Mouse (Mus musculus): ENCODE measurements at regions not wholly inside any gene's neighbourhood (a gene's known extent, or its start where the extent isn't known, plus 50 kb on each side); places are given as distances from the start of the nearest gene placed in this dataset.
"Not testable (repeated sequence)": the region's sequence is repeated elsewhere in the genome, so short reads cannot be mapped to it uniquely, and the experiment has no call there.

DNA sequence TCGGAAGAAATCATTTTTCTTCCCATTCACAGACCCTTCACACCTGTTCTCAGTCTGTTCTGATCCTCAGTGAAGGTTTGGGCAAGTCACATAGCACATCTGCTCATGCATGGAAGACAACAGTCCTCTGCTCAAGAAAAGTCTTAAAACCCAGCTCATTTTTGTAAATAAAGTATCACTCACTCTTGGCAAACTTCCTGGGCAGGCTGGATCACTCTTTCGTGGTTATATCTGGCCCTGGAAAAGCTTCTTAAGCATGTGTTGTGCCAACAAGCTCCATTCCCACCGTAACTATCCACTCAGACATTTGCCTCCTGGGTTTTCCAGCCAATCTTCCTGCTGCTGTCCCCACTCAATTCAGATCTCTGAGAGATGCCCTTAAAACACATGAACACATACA, 103.2 kb upstream of the Cep85l start:
- ATAC-seq (ENCODE audit: insufficient number of reproducible peaks, low FRiP score, low TSS enrichment) = no peak

GRCm38 (mm10) chr10:53470200-53470599, 90.5 kb upstream of the Cep85l start:
- ATAC-seq (ENCODE audit: insufficient number of reproducible peaks, low FRiP score, low TSS enrichment) = no peak

DNA sequence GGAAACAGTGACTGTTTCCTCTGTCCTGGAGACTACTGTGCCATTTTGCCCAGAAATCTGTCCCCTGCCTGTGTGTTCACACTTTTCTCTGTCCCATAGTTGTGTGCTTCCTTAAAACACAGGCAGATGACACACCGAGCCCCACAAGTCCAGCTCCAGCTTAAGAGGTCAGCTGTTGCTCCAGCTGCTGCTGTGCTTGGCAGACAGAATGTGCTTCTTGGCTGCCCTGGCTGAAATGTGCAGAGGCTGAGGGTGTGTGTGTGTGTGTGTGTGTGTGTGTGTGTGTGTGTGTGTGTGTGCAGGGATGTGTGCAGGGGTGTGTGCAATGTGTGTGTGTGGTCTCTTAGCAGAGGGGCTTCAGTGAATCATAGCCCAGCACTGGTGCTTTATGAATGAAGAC, 89.9 kb upstream of the Cep85l start:
- ATAC-seq (ENCODE audit: insufficient number of reproducible peaks, low FRiP score, low TSS enrichment) = no peak

DNA sequence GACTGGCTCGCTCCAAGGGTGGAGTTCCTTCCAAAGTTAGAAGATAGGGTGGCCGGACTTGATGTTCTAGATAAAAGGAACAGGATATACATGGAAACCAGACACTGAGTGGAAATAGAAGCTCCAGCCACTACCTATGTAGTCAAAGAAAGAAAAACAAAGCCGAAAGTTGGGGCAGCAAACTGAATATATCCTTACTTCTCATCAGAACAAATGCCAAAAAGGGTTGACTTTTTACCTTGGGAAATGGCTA, 88.5 kb upstream of the Cep85l start:
- no peak for ATAC-seq (ENCODE audit: insufficient number of reproducible peaks, low FRiP score, low TSS enrichment)

- no peak for ATAC-seq (ENCODE audit: insufficient number of reproducible peaks, low FRiP score, low TSS enrichment)
These were observed 87.9 kb upstream of the Cep85l start for GRCm38 (mm10) chr10:53467472-53468292.

GRCm38 (mm10) chr10:53466851-53467250, 87.1 kb upstream of the Cep85l start:
- no peak for ATAC-seq (ENCODE audit: insufficient number of reproducible peaks, low FRiP score, low TSS enrichment)

DNA sequence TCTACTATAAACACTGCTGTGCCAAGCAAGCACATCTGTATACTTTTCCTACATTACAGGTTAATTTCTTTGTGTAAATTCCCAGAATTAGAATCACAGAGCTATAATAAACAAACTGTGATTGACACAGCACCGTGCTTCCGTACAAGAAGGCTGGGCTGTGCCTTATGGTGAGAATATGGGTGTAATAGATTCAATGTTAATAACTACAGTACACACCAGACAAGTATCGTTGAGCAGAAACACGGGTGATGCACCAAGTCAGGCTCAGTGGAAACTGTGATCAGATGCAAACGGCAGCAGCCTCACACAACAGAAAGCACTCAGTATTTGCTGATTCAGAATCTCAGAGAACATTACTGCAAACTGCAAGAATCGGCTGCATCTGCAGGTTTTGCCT, 86.5 kb upstream of the Cep85l start:
- ATAC-seq (ENCODE audit: insufficient number of reproducible peaks, low FRiP score, low TSS enrichment) = no peak

GRCm38 (mm10) chr10:53464581-53464980, 84.8 kb upstream of the Cep85l start:
- no peak for ATAC-seq (ENCODE audit: insufficient number of reproducible peaks, low FRiP score, low TSS enrichment)

- ATAC-seq (ENCODE audit: insufficient number of reproducible peaks, low FRiP score, low TSS enrichment) = no peak
These were observed 84.3 kb upstream of the Cep85l start for GRCm38 (mm10) chr10:53464006-53464405.

DNA sequence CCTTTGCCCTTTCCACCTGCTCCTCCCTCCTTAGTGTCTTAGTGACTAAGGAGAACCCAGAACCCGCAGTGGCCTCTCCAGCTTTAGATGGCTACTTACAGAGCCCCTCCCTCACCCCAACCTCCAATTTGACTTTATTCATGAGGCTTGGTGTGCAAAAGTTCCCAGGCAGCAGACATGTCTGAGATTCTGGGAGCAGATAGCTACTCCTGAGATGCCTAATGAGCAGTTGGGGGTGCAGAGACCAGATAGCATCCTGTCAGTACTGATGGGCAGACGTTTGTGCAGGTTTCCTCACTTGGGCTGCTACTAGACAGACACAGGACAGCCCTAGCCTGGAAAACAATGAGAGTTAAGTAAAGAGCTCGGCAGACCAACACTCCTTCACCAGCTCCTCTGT, 83.7 kb upstream of the Cep85l start:
- no peak for ATAC-seq (ENCODE audit: insufficient number of reproducible peaks, low FRiP score, low TSS enrichment)

- ATAC-seq (ENCODE audit: insufficient number of reproducible peaks, low FRiP score, low TSS enrichment) = no peak
These were observed 82.9 kb upstream of the Cep85l start for GRCm38 (mm10) chr10:53462449-53463308.

DNA sequence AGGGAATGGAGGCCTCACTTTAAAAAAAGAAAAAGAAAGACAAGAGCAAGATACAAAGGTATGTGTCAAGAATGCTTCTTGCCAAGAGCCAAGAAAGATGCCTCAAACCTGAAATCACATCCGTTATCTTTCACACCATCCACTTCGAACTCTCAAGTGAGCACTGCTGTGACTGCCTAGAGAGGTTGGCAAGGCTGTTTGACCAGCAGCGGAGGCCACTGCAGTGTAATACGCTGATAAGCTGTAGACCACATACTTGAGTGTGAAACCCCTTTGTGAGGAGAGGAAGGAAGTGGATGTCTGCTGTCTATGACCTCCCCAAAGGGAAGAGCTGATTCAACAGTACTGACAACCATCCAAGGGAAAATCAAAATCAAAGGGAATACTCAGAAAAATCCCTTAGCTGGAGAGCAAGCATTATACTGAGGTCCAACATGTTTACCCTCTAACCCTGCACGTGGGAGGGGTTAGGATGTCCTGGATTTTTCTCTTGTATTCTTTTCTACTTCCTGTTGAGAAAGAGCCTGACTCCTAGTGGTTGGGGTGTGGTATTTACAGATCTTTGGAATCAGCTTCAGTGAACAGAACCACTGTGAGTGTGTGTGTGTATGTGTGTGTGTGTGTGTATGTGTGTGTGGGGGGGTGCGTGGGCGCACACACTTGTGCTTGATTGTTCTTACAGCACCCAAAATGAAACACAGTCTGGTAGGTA, 81.5 kb upstream of the Cep85l start:
- no peak for ATAC-seq (ENCODE audit: insufficient number of reproducible peaks, low FRiP score, low TSS enrichment)

- not testable (repeated sequence) for ATAC-seq (ENCODE audit: insufficient number of reproducible peaks, low FRiP score, low TSS enrichment)
These were observed 80.0 kb upstream of the Cep85l start for GRCm38 (mm10) chr10:53459706-53460105.

DNA sequence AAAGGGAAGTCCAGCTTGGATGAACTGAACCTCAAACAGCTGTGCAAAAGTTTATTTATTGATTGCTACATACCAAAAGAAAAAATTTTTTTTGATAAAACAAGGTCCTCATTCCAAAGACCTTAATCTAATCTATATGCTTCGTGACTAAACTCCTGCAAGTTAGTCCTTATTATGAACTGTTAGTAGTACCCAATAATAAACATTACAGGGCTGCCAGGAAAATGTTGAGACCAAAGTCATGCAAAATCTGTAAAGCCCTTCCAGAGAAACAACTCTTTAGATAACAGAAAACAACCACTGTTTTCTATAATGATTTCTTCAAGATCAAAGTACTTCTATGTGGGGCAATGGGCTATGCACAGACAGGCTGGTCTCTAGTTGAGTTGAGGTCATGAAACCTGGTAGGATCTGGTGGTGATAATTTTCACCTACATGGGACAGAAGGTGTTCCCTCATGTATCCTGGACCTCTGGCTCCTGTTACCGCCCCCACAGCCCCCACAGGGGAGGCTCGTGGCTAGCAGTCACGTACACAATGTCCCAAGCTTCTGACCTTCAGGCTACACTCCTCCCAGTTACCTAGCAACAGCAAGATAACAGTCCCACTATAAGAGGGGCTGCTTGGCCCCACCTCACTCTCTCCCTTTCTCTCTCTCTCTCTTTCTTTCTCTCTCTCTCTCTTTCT, 76.4 kb upstream of the Cep85l start:
- ATAC-seq (ENCODE audit: insufficient number of reproducible peaks, low FRiP score, low TSS enrichment) = no peak

- ATAC-seq (ENCODE audit: insufficient number of reproducible peaks, low FRiP score, low TSS enrichment) = no peak
These were observed 65.0 kb upstream of the Cep85l start for GRCm38 (mm10) chr10:53444789-53445188.

DNA sequence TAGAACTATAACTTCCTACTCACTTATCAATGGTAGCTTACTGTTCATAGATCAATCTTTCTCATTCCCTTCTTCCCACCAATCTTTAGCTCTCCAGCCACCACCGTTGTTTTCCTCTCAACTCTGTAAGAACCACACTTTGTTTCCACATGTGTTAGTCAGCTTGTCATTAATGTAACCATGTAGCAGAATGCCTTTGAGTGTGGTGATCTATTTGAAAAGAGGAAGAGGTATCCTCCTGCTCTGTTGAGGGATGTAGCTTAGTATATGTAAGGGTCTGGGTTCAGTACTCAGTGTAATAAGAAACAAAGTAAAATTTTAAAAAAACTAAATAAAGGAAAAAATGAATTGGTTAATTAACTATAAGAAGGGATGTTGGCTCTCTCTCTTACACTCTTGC, 63.7 kb upstream of the Cep85l start:
- ATAC-seq (ENCODE audit: insufficient number of reproducible peaks, low FRiP score, low TSS enrichment) = no peak

GRCm38 (mm10) chr10:53442912-53443311, 63.2 kb upstream of the Cep85l start:
- no peak for ATAC-seq (ENCODE audit: insufficient number of reproducible peaks, low FRiP score, low TSS enrichment)

DNA sequence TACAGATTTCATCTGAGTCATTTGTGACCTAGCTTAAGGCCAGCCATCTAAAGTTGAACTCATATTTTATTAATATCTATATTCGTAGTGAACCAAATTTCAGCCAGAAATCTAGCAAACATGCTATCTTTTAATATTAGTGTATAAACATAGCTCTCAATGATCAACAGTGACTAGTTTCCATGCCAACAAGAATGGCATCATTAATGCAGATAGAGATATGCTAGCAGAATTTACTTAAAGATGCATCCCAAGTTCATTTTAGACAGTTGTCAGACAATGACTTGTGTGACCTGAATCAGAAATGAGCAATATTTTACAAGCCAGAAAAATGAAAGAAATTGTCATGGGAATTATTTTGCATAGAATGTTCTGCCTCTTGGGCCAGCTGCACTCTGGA, 60.5 kb upstream of the Cep85l start:
- ATAC-seq (ENCODE audit: insufficient number of reproducible peaks, low FRiP score, low TSS enrichment) = no peak

GRCm38 (mm10) chr10:53438388-53438787, 58.6 kb upstream of the Cep85l start:
- ATAC-seq (ENCODE audit: insufficient number of reproducible peaks, low FRiP score, low TSS enrichment) = no peak

GRCm38 (mm10) chr10:53437724-53438123, 58.0 kb upstream of the Cep85l start:
- ATAC-seq (ENCODE audit: insufficient number of reproducible peaks, low FRiP score, low TSS enrichment) = no peak

DNA sequence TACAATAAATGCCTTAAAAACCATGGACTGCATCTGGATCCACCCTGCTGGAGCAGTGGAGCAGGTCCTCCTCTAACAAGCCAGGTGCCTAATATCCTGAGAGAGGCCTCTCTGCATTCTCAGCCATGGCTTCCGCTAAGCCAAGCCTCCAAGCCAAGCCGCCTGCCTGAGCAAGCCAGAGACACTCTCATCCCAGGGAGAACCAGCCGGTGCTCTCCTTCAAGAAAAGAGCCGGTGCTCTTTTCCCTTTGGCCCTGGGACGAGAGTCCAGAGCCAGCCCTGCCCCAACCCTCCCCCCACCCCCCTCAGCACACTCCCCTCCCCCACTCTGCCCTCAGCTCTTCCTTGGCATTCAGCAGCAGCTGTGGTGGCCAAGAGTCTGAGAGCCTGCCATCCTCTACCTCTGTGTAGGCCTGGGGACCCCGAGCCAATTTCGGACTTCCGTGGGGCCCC, 56.3 kb upstream of the Cep85l start:
- peak; percentile 80 for ATAC-seq (ENCODE audit: insufficient number of reproducible peaks, low FRiP score, low TSS enrichment)

All from cerebellum, adult (tissue).